Mouse (Mus musculus) cortical plate, adult 2 months (tissue): Measurements from ENCODE around the gene Adam19.

Experiments used
- CTCF ChIP-seq: fragments of 200-500 bp; IDR thresholded peaks from 2 replicates; pipeline ENCODE4 v1.5.1; 2011; ENCODE audit warnings: mild to moderate bottlenecking, control low read depth, low read length; ENCODE audit not compliant: insufficient read depth; ENCODE audit errors: extremely low read depth
- POLR2A ChIP-seq: fragments of 200-500 bp; IDR thresholded peaks from 2 replicates; pipeline ENCODE4 v1.6.1; 2011; ENCODE audit warnings: mild to moderate bottlenecking, low read length, control low read depth; ENCODE audit not compliant: insufficient read depth; ENCODE audit errors: extremely low read depth

- no peak for TF ChIP-seq POLR2A
- TF ChIP-seq CTCF, result no peak
These were observed 132.5 kb downstream of the Adam19 start for GRCm38 (mm10) chr11:46188283-46188682.
